Mouse (Mus musculus): Measurements from ENCODE around the gene Arap2.

The Arap2 gene

GRCm38 (mm10) chr5:62622848-62623479, 143.0 kb downstream of the Arap2 start:
- DNase-seq (ENCODE audit: low read depth) = no peak

GRCm38 (mm10) chr5:62618286-62618685, 147.7 kb downstream of the Arap2 start:
- no peak for DNase-seq (ENCODE audit: low read depth)

GRCm38 (mm10) chr5:62611990-62612389, 154.0 kb downstream of the Arap2 start:
- no peak for DNase-seq (ENCODE audit: low read depth)

GRCm38 (mm10) chr5:62587348-62587747, 178.6 kb downstream of the Arap2 start:
- no peak for DNase-seq (ENCODE audit: low read depth)

GRCm38 (mm10) chr5:62582643-62583042, 183.3 kb downstream of the Arap2 start:
- no peak for DNase-seq (ENCODE audit: low read depth)

- DNase-seq (ENCODE audit: low read depth) = no peak
These were observed 184.3 kb downstream of the Arap2 start for GRCm38 (mm10) chr5:62581699-62582098.

- DNase-seq (ENCODE audit: low read depth) = no peak
These were observed 191.6 kb downstream of the Arap2 start for GRCm38 (mm10) chr5:62574336-62574844.

Measured in NIH3T3 (cell line).